Mouse (Mus musculus): ENCODE data around the gene Nebl. TPM values are rescaled to one million over a fixed set of nuclear protein-coding genes. Genes with fewer than 3 reads are reported as not detected.
A peak's percentile ranks its signal among the peaks of the same experiment; 100 is the strongest.

The Nebl gene
- polyA plus RNA-seq, 1 experiment from 2014 or later = 41.0 TPM

- Histone ChIP-seq H3K4me1 (ENCODE audit: insufficient read depth, low read depth, low read length) (peaks cover 4% of the 10 kb centered on the region; the same call in 1 of the 2 replicates), H3K27me3 (replicated peaks; ENCODE audit: insufficient read depth, low read length) (no peaks in the 10 kb centered on the region), H3K27ac (ENCODE audit: low read length) (peak overlapping the region; percentile 52), H3K36me3 (ENCODE audit: insufficient read depth, low read length) (no peaks in the 10 kb centered on the region), H3K9ac (replicated peaks; ENCODE audit: low read depth) (no peak overlapping the region), H3K9me3 (ENCODE audit: low read length) (no peaks in the 10 kb centered on the region), H3K4me2 (replicated peaks; ENCODE audit: low read depth, low read length) (no peak overlapping the region), H3K4me3 (ENCODE audit: low read depth, low read length) (no peak overlapping the region)
- TF ChIP-seq CTCF (IDR thresholded peaks at IDR 0.05) (no peak), EP300 (IDR thresholded peaks at IDR 0.05) (peak; percentile 92)
- ATAC-seq (peak; percentile 78), DNase-seq (ENCODE audit: low spot score) (peak; percentile 85)
- WGBS = 50% methylated on average over 2 of the region's 2 CpGs
These were observed 9.2 kb upstream of the Nebl start for GRCm38 (mm10) chr2:17740454-17740853.

- peak overlapping the region; percentile 86 for H3K27ac ChIP-seq (ENCODE audit: low read length)
- ATAC-seq = no peak
- H3K4me2 ChIP-seq (replicated peaks; ENCODE audit: low read depth, low read length) = 0 out of 2 replicates have a peak overlapping the region, but pooled peaks have one; percentile 92
- no peak overlapping the region for H3K9ac ChIP-seq (replicated peaks; ENCODE audit: low read depth)
- no peaks in the 10 kb centered on the region for H3K9me3 ChIP-seq (ENCODE audit: low read length)
- WGBS = 42% methylated on average over 7 of the region's 7 CpGs
- DNase-seq (ENCODE audit: low spot score) = peak; percentile 32
- H3K27me3 ChIP-seq (replicated peaks; ENCODE audit: insufficient read depth, low read length) = 0 out of 2 replicates have a peak, but pooled peaks cover 4% of the 10 kb centered on the region
- no peak for TF ChIP-seq EP300 (IDR thresholded peaks at IDR 0.05)
- no peak for TF ChIP-seq CTCF (IDR thresholded peaks at IDR 0.05)
- 0 out of 2 replicates have a peak overlapping the region, but pooled peaks have one; percentile 64 for H3K4me3 ChIP-seq (ENCODE audit: low read depth, low read length)
- H3K4me1 ChIP-seq (ENCODE audit: insufficient read depth, low read depth, low read length) = no peaks in the 10 kb centered on the region
- no peaks in the 10 kb centered on the region for H3K36me3 ChIP-seq (ENCODE audit: insufficient read depth, low read length)
These were observed 946 bp upstream of the Nebl start for GRCm38 (mm10) chr2:17732210-17732609.

- 0 out of 2 replicates have a peak, but pooled peaks cover 4% of the 10 kb centered on the region for H3K27me3 ChIP-seq (replicated peaks; ENCODE audit: insufficient read depth, low read length)
- H3K9ac ChIP-seq (replicated peaks; ENCODE audit: low read depth) = no peak overlapping the region
- 11% methylated on average over 6 of the region's 6 CpGs for WGBS
- peak overlapping the region; percentile 92 for H3K4me2 ChIP-seq (replicated peaks; ENCODE audit: low read depth, low read length)
- no peaks in the 10 kb centered on the region for H3K4me1 ChIP-seq (ENCODE audit: insufficient read depth, low read depth, low read length)
- DNase-seq (ENCODE audit: low spot score) (no peak), ATAC-seq (no peak; the same call in 1 of the 2 replicates)
- no peaks in the 10 kb centered on the region for H3K9me3 ChIP-seq (ENCODE audit: low read length)
- TF ChIP-seq CTCF (IDR thresholded peaks at IDR 0.05) = no peak
- TF ChIP-seq EP300 (IDR thresholded peaks at IDR 0.05) = no peak
- peak overlapping the region; percentile 64; the same call in 1 of the 2 replicates for H3K4me3 ChIP-seq (ENCODE audit: low read depth, low read length)
- peak overlapping the region; percentile 86 for H3K27ac ChIP-seq (ENCODE audit: low read length)
- H3K36me3 ChIP-seq (ENCODE audit: insufficient read depth, low read length) = no peaks in the 10 kb centered on the region
These were observed 552 bp upstream of the Nebl start for GRCm38 (mm10) chr2:17731831-17732200.

- Histone ChIP-seq H3K4me2 (replicated peaks; ENCODE audit: low read depth, low read length) (peak overlapping the region; percentile 92), H3K4me1 (ENCODE audit: insufficient read depth, low read depth, low read length) (no peaks in the 10 kb centered on the region), H3K27me3 (replicated peaks; ENCODE audit: insufficient read depth, low read length) (0 out of 2 replicates have a peak, but pooled peaks cover 4% of the 10 kb centered on the region), H3K9ac (replicated peaks; ENCODE audit: low read depth) (peak overlapping the region; percentile 77), H3K36me3 (ENCODE audit: insufficient read depth, low read length) (no peaks in the 10 kb centered on the region), H3K27ac (ENCODE audit: low read length) (peak overlapping the region; percentile 86), H3K9me3 (ENCODE audit: low read length) (no peaks in the 10 kb centered on the region), H3K4me3 (ENCODE audit: low read depth, low read length) (peak overlapping the region; percentile 64)
- DNase-seq (ENCODE audit: low spot score) = no peak
- no peak for ATAC-seq
- TF ChIP-seq EP300 (IDR thresholded peaks at IDR 0.05) (no peak), CTCF (IDR thresholded peaks at IDR 0.05) (no peak)
- 1% methylated on average over 19 of the region's 20 CpGs for WGBS
These were observed 662 bp downstream of the Nebl start for GRCm38 (mm10) chr2:17730648-17730956.

- peak; percentile 62 for ATAC-seq
- Histone ChIP-seq H3K27me3 (replicated peaks; ENCODE audit: insufficient read depth, low read length) (0 out of 2 replicates have a peak, but pooled peaks cover 4% of the 10 kb centered on the region), H3K9ac (replicated peaks; ENCODE audit: low read depth) (peak overlapping the region; percentile 77), H3K36me3 (ENCODE audit: insufficient read depth, low read length) (no peaks in the 10 kb centered on the region), H3K27ac (ENCODE audit: low read length) (peak overlapping the region; percentile 86), H3K4me1 (ENCODE audit: insufficient read depth, low read depth, low read length) (no peaks in the 10 kb centered on the region), H3K4me3 (ENCODE audit: low read depth, low read length) (peak overlapping the region; percentile 64), H3K9me3 (ENCODE audit: low read length) (no peaks in the 10 kb centered on the region), H3K4me2 (replicated peaks; ENCODE audit: low read depth, low read length) (peak overlapping the region; percentile 92)
- TF ChIP-seq CTCF (IDR thresholded peaks at IDR 0.05) (no peak), EP300 (IDR thresholded peaks at IDR 0.05) (no peak)
- WGBS = 5% methylated on average over 22 of the region's 25 CpGs
- DNase-seq (ENCODE audit: low spot score) = peak; percentile 82
These were observed 1.3 kb downstream of the Nebl start for GRCm38 (mm10) chr2:17729770-17730647.

- ATAC-seq (no peak), DNase-seq (ENCODE audit: low spot score) (no peak)
- H3K4me2 ChIP-seq (replicated peaks; ENCODE audit: low read depth, low read length) = no peak overlapping the region
- no peaks in the 10 kb centered on the region for H3K9me3 ChIP-seq (ENCODE audit: low read length)
- TF ChIP-seq EP300 (IDR thresholded peaks at IDR 0.05) (no peak), CTCF (IDR thresholded peaks at IDR 0.05) (no peak)
- no peak overlapping the region for H3K4me3 ChIP-seq (ENCODE audit: low read depth, low read length)
- H3K9ac ChIP-seq (replicated peaks; ENCODE audit: low read depth) = no peak overlapping the region
- H3K27ac ChIP-seq (ENCODE audit: low read length) = no peak overlapping the region; the same call in 1 of the 2 replicates
- no peaks in the 10 kb centered on the region for H3K36me3 ChIP-seq (ENCODE audit: insufficient read depth, low read length)
- H3K27me3 ChIP-seq (replicated peaks; ENCODE audit: insufficient read depth, low read length) = no peaks in the 10 kb centered on the region
- H3K4me1 ChIP-seq (ENCODE audit: insufficient read depth, low read depth, low read length) = peaks cover 4% of the 10 kb centered on the region
- WGBS = 57% methylated on average over 5 of the region's 5 CpGs
These were observed 6.9 kb downstream of the Nebl start for GRCm38 (mm10) chr2:17724405-17724804.

All from lung, postnatal 0 days (tissue).